Mouse (Mus musculus) heart, postnatal 0 days (tissue): ENCODE measurements around the gene 1110051M20Rik. TPM values are rescaled to one million over a fixed set of nuclear protein-coding genes. Genes with fewer than 3 reads are reported as not detected.

Experiments
- ATAC-seq: fragments of 200-750 bp; cut with Nextera tagmentation; 2 replicates; pipeline ENCODE4 v1.8.0; 2017; ENCODE audit warnings: low read depth, moderate number of reproducible peaks, moderate library complexity; ENCODE audit not compliant: insufficient read depth
- DNase-seq: peaks from one replicate; pipeline ENCODE4 v3.0.0-alpha.2; 2016; ENCODE audit warnings: low spot score
- H3K27ac ChIP-seq: fragments of 300-500 bp; sonication (generic); 2 replicates; pipeline ENCODE4 v1.5.1; 2014; ENCODE audit warnings: low read depth, mild to moderate bottlenecking
- H3K27me3 ChIP-seq: fragments of 300-500 bp; sonication (generic); 2 replicates; pipeline ENCODE4 v1.6.1; 2014; ENCODE audit warnings: low read length, mixed read lengths; ENCODE audit not compliant: control insufficient read depth, insufficient read depth
- H3K36me3 ChIP-seq: fragments of 300-500 bp; sonication (generic); replicated peaks from 2 replicates; pipeline ENCODE4 v1.6.1; 2014; ENCODE audit warnings: low read length, mixed read lengths; ENCODE audit not compliant: control insufficient read depth, insufficient read depth
- H3K4me1 ChIP-seq: fragments of 300-500 bp; sonication (generic); 2 replicates; pipeline ENCODE4 v1.6.1; 2014; ENCODE audit warnings: antibody characterized with exemption; ENCODE audit not compliant: control insufficient read depth, insufficient read depth
- H3K4me2 ChIP-seq: fragments of 300-500 bp; sonication (generic); 2 replicates; pipeline ENCODE4 v1.6.1; 2014; ENCODE audit warnings: low read depth, mild to moderate bottlenecking, low read length, moderate library complexity
- H3K4me3 ChIP-seq: fragments of 300-500 bp; sonication (generic); 2 replicates; pipeline ENCODE4 v1.5.1; 2014; ENCODE audit warnings: low read depth, low read length
- H3K9ac ChIP-seq: fragments of 300-500 bp; sonication (generic); replicated peaks from 2 replicates; pipeline ENCODE4 v1.6.1; 2014; ENCODE audit warnings: low read depth, low read length, mixed read lengths
- H3K9me3 ChIP-seq: fragments of 300-500 bp; sonication (generic); replicated peaks from 2 replicates; pipeline ENCODE4 v1.6.1; 2016; ENCODE audit warnings: low read length; ENCODE audit not compliant: control insufficient read depth
- CTCF ChIP-seq: IDR thresholded peaks from 2 replicates; pipeline ENCODE4 v1.5.1; 2016; ENCODE audit warnings: antibody characterized with exemption, control low read depth, low read depth
- EP300 ChIP-seq: IDR thresholded peaks from 2 replicates; pipeline ENCODE4 v1.6.1; 2016; ENCODE audit warnings: antibody characterized with exemption, low read depth
- WGBS: fragments of 180-500 bp; shearing (Covaris S2); extraction: QIAGEN DNeasy Blood & Tissue Kit; methylation state at CpG from one replicate; pipeline ENCODE4 v1.1.7; 2014; 5-methylcytosine and 5-hydroxymethylcytosine counted together
- polyA plus RNA-seq: library from polyadenylated mRNA; unstranded; fragments of >200 nt; fragmentation: Nextera tagmentation; extraction: Ambion mirVana; gene quantifications from 2 replicates; pipeline ENCODE4 v1.2.1, GENCODE M21; 2015
- total RNA-seq: library from RNA; depleted of rRNA; stranded (reverse); fragments of >200 nt; gene quantifications from 2 replicates; pipeline ENCODE4 v1.2.3, GENCODE M21; 2014; ENCODE audit warnings: low replicate concordance

1110051M20Rik gene
- total and polyA plus RNA-seq, 2 experiments from 2014 or later, result 27.8 to 32.0 TPM

GRCm38 (mm10) chr2:91281366-91281765 lies 163.1 kb downstream of the 1110051M20Rik start:
- Histone ChIP-seq H3K9me3 (no peaks in the 10 kb centered on the region), H3K9ac (no peak overlapping the region), H3K4me1 (no peaks in the 10 kb centered on the region), H3K27ac (no peak overlapping the region), H3K4me2 (no peak overlapping the region), H3K4me3 (no peak overlapping the region), H3K36me3 (peaks cover 9% of the 10 kb centered on the region), H3K27me3 (no peaks in the 10 kb centered on the region)
- 51% methylated on average over 5 of the region's 5 CpGs for WGBS
- TF ChIP-seq CTCF (no peak), EP300 (no peak)
- DNase-seq, result no peak
- ATAC-seq, result peak; percentile 57

GRCm38 (mm10) chr2:91279372-91279755 lies 165.1 kb downstream of the 1110051M20Rik start:
- 80% methylated on average over 2 of the region's 2 CpGs for WGBS
- no peak for DNase-seq

GRCm38 (mm10) chr2:91278749-91279371 lies 165.6 kb downstream of the 1110051M20Rik start:
- no peaks in the 10 kb centered on the region for H3K4me1 ChIP-seq
- peaks cover 34% of the 10 kb centered on the region for H3K36me3 ChIP-seq
- no peaks in the 10 kb centered on the region for H3K9me3 ChIP-seq
- TF ChIP-seq EP300, result no peak
- peak; percentile 73 for TF ChIP-seq CTCF
- no peak overlapping the region for H3K4me3 ChIP-seq
- DNase-seq (no peak), ATAC-seq (peak; percentile 43)
- no peak overlapping the region for H3K4me2 ChIP-seq
- no peaks in the 10 kb centered on the region for H3K27me3 ChIP-seq
- no peak overlapping the region for H3K9ac ChIP-seq
- 26% methylated on average over 10 of the region's 10 CpGs for WGBS
- H3K27ac ChIP-seq, result no peak overlapping the region

More at GRCm38 (mm10) chr2:91279372-91279755, 165.1 kb downstream of the 1110051M20Rik start:
- H3K4me2 ChIP-seq, result no peak overlapping the region
- ATAC-seq, result no peak
- no peak for TF ChIP-seq EP300
- TF ChIP-seq CTCF, result no peak
- H3K9me3 ChIP-seq, result no peaks in the 10 kb centered on the region
- H3K36me3 ChIP-seq, result peaks cover 29% of the 10 kb centered on the region
- no peak overlapping the region for H3K4me3 ChIP-seq
- no peaks in the 10 kb centered on the region for H3K27me3 ChIP-seq
- H3K27ac ChIP-seq, result no peak overlapping the region
- H3K9ac ChIP-seq, result no peak overlapping the region
- no peaks in the 10 kb centered on the region for H3K4me1 ChIP-seq

- no peak overlapping the region for H3K4me3 ChIP-seq
- no peak overlapping the region for H3K9ac ChIP-seq
- no peak for DNase-seq
- 89% methylated on average over 8 of the region's 8 CpGs for WGBS
- ATAC-seq, result no peak
- no peaks in the 10 kb centered on the region for H3K9me3 ChIP-seq
- H3K4me1 ChIP-seq, result peaks cover 6% of the 10 kb centered on the region; the same call in 1 of the 2 replicates
- peaks cover 78% of the 10 kb centered on the region for H3K36me3 ChIP-seq
- H3K4me2 ChIP-seq, result no peak overlapping the region
- H3K27ac ChIP-seq, result no peak overlapping the region
- TF ChIP-seq CTCF, result no peak
- TF ChIP-seq EP300, result no peak
- H3K27me3 ChIP-seq, result no peaks in the 10 kb centered on the region
Measured at GRCm38 (mm10) chr2:91269687-91270133, 174.8 kb downstream of the 1110051M20Rik start.

GRCm38 (mm10) chr2:91268706-91269105 lies 175.8 kb downstream of the 1110051M20Rik start:
- H3K27ac ChIP-seq, result no peak overlapping the region
- no peaks in the 10 kb centered on the region for H3K27me3 ChIP-seq

More at GRCm38 (mm10) chr2:91268706-91269105, 175.8 kb downstream of the 1110051M20Rik start:
- Histone ChIP-seq H3K4me2 (no peak overlapping the region), H3K4me3 (no peak overlapping the region), H3K36me3 (peaks cover 68% of the 10 kb centered on the region), H3K9me3 (no peaks in the 10 kb centered on the region), H3K9ac (no peak overlapping the region), H3K4me1 (peaks cover 11% of the 10 kb centered on the region; the same call in 1 of the 2 replicates)
- no peak for TF ChIP-seq CTCF
- no peak for TF ChIP-seq EP300
- DNase-seq (no peak), ATAC-seq (no peak)
- 82% methylated on average over 2 of the region's 2 CpGs for WGBS
